Mouse (Mus musculus): ENCODE measurements at regions not wholly inside any gene's neighbourhood (a gene's known extent, or its start where the extent isn't known, plus 50 kb on each side); places are given as distances from the start of the nearest gene placed in this dataset.

DNA sequence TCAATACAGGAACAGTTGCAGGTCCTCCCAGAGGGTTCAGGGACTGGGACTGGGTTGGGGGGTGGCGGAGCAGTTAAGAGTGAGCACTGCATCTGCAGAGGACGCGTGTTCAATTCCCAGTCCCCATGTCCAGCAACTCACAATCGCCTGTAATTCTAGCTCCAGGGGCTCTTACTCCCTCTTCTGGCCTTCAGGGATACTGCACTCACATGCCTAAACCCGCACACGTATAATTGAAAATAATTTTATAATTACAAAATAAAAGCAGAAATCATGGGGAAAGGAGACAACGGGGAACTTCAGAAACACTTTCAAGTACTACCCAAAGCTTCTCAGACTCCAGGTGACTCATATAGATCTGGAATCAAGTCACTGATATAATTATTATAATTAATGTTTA, 448.8 kb downstream of the Zfp536 start:
- Histone ChIP-seq H3K36me3 (ENCODE audit: control insufficient read depth, insufficient read depth) (no peaks in the 10 kb centered on the region), H3ac (ENCODE audit: control insufficient read depth, insufficient read length, low read depth) (no peak overlapping the region), H3K79me3 (ENCODE audit: low read depth) (no peaks in the 10 kb centered on the region), H3K27me3 (ENCODE audit: control insufficient read depth, insufficient read depth, insufficient read length) (no peaks in the 10 kb centered on the region), H3K79me2 (ENCODE audit: control insufficient read depth, insufficient read depth) (no peaks in the 10 kb centered on the region), H3K4me3 (ENCODE audit: insufficient read depth, poor library complexity, severe bottlenecking) (no peak overlapping the region)
- no peak for TF ChIP-seq USF1 (IDR thresholded peaks at IDR 0.05; ENCODE audit: low read depth)
- TF ChIP-seq FOSL1 (IDR thresholded peaks at IDR 0.05; ENCODE audit: insufficient read depth, low read length, poor library complexity, severe bottlenecking): no peak
- TF ChIP-seq MYOG (IDR thresholded peaks at IDR 0.05; ENCODE audit: control insufficient read depth, extremely low read depth, insufficient read length): no peak

DNA sequence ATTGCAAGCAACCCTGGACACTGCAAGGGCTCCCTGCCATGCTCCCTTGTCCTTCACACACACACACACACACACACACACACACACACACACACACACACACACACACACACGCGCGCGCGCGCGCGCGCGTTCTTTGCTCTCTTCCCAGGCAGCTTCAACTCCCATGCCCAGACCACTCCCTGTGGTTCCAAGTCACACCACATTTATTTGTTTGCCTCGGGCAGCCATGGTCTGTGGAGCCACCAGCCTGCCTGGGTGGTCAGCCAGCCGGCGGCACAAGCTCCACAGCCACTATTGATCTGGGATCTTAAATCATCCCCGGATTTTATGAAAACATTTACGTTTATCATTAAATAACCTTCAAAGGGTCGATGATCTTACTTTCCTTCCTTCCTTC, 440.0 kb downstream of the Zfp536 start:
- Histone ChIP-seq H3K79me3 (ENCODE audit: low read depth) (no peaks in the 10 kb centered on the region), H3K36me3 (ENCODE audit: control insufficient read depth, insufficient read depth) (no peaks in the 10 kb centered on the region), H3K4me3 (ENCODE audit: insufficient read depth, poor library complexity, severe bottlenecking) (no peak overlapping the region), H3K79me2 (ENCODE audit: control insufficient read depth, insufficient read depth) (no peaks in the 10 kb centered on the region), H3ac (ENCODE audit: control insufficient read depth, insufficient read length, low read depth) (no peak overlapping the region), H3K27me3 (ENCODE audit: control insufficient read depth, insufficient read depth, insufficient read length) (no peaks in the 10 kb centered on the region)
- TF ChIP-seq MAX (IDR thresholded peaks at IDR 0.05): no peak
- TF ChIP-seq USF1 (IDR thresholded peaks at IDR 0.05; ENCODE audit: low read depth): no peak
- TF ChIP-seq FOSL1 (IDR thresholded peaks at IDR 0.05; ENCODE audit: insufficient read depth, low read length, poor library complexity, severe bottlenecking): no peak
- TF ChIP-seq CEBPB (IDR thresholded peaks at IDR 0.05; ENCODE audit: low read depth): no peak
- no peak for TF ChIP-seq MYOG (IDR thresholded peaks at IDR 0.05; ENCODE audit: control insufficient read depth, extremely low read depth, insufficient read length)
- no peak for TF ChIP-seq MYOD1 (IDR thresholded peaks at IDR 0.05; ENCODE audit: control insufficient read depth, insufficient read length, low read depth)
- no peak for TF ChIP-seq CTCF (IDR thresholded peaks at IDR 0.05; ENCODE audit: control insufficient read depth, insufficient read depth, insufficient read length)

- H3K79me2 ChIP-seq (ENCODE audit: control insufficient read depth, insufficient read depth): no peaks in the 10 kb centered on the region
- no peaks in the 10 kb centered on the region for H3K36me3 ChIP-seq (ENCODE audit: control insufficient read depth, insufficient read depth)
- no peaks in the 10 kb centered on the region for H3K27me3 ChIP-seq (ENCODE audit: control insufficient read depth, insufficient read depth, insufficient read length)
- no peak for TF ChIP-seq CEBPB (IDR thresholded peaks at IDR 0.05; ENCODE audit: low read depth)
- TF ChIP-seq MYOD1 (IDR thresholded peaks at IDR 0.05; ENCODE audit: control insufficient read depth, insufficient read length, low read depth): no peak
- TF ChIP-seq FOSL1 (IDR thresholded peaks at IDR 0.05; ENCODE audit: insufficient read depth, low read length, poor library complexity, severe bottlenecking): no peak
- TF ChIP-seq MAX (IDR thresholded peaks at IDR 0.05): no peak
- no peak overlapping the region for H3ac ChIP-seq (ENCODE audit: control insufficient read depth, insufficient read length, low read depth)
- H3K4me3 ChIP-seq (ENCODE audit: insufficient read depth, poor library complexity, severe bottlenecking): no peak overlapping the region
- no peaks in the 10 kb centered on the region for H3K79me3 ChIP-seq (ENCODE audit: low read depth)
Measured at GRCm38 (mm10) chr7:37335212-37335611, 438.2 kb downstream of the Zfp536 start.

DNA sequence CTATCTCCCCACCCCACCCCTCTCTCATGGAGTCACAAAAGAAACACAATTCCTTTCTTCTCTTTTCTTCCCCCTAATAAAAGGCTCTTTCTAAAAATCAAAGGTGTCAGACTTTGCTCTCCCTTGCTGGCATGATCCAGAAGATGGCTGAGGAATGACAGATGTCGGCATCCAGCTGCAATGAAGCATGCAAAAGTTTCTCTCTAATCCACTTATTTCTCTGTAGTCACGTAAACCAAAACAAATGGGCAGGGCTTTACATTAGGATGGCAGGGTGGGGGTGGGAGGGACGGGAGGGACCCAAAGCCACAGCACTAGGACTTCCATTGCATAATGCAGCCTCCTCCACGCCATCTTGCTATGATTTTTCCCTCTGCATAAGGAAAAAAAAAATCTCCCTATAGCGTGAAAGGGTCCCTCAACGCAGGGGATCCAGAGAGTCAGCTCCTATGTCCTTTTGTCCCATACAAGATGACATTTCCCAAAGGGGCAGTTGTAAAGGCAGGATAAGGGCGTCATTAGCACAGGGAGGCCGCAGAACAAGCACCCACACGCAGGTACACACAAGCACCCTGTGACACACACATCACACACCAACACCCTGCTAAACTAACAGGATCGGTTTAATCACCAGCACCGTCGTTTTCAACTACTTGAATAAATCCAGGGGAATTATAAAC, 437.1 kb downstream of the Zfp536 start:
- H3K27me3 ChIP-seq (ENCODE audit: control insufficient read depth, insufficient read depth, insufficient read length): no peaks in the 10 kb centered on the region
- H3K79me2 ChIP-seq (ENCODE audit: control insufficient read depth, insufficient read depth): no peaks in the 10 kb centered on the region
- H3K79me3 ChIP-seq (ENCODE audit: low read depth): no peaks in the 10 kb centered on the region
- H3ac ChIP-seq (ENCODE audit: control insufficient read depth, insufficient read length, low read depth): no peak overlapping the region
- H3K36me3 ChIP-seq (ENCODE audit: control insufficient read depth, insufficient read depth): no peaks in the 10 kb centered on the region
- H3K4me3 ChIP-seq (ENCODE audit: insufficient read depth, poor library complexity, severe bottlenecking): no peak overlapping the region
- no peak for TF ChIP-seq MAX (IDR thresholded peaks at IDR 0.05)
- TF ChIP-seq MYOD1 (IDR thresholded peaks at IDR 0.05; ENCODE audit: control insufficient read depth, insufficient read length, low read depth): no peak
- TF ChIP-seq CTCF (IDR thresholded peaks at IDR 0.05; ENCODE audit: control insufficient read depth, insufficient read depth, insufficient read length): no peak
- no peak for TF ChIP-seq MYOG (IDR thresholded peaks at IDR 0.05; ENCODE audit: control insufficient read depth, extremely low read depth, insufficient read length)
- TF ChIP-seq USF1 (IDR thresholded peaks at IDR 0.05; ENCODE audit: low read depth): no peak
- no peak for TF ChIP-seq FOSL1 (IDR thresholded peaks at IDR 0.05; ENCODE audit: insufficient read depth, low read length, poor library complexity, severe bottlenecking)
- TF ChIP-seq CEBPB (IDR thresholded peaks at IDR 0.05; ENCODE audit: low read depth): no peak

GRCm38 (mm10) chr7:37336851-37337531, 436.4 kb downstream of the Zfp536 start:
- H3K79me2 ChIP-seq (ENCODE audit: control insufficient read depth, insufficient read depth): no peaks in the 10 kb centered on the region
- no peaks in the 10 kb centered on the region for H3K36me3 ChIP-seq (ENCODE audit: control insufficient read depth, insufficient read depth)
- H3K79me3 ChIP-seq (ENCODE audit: low read depth): no peaks in the 10 kb centered on the region
- peak overlapping the region; percentile 2 for H3K4me3 ChIP-seq (ENCODE audit: insufficient read depth, poor library complexity, severe bottlenecking)
- no peaks in the 10 kb centered on the region for H3K27me3 ChIP-seq (ENCODE audit: control insufficient read depth, insufficient read depth, insufficient read length)
- peak; percentile 13 for TF ChIP-seq USF1 (IDR thresholded peaks at IDR 0.05; ENCODE audit: low read depth)
- no peak for TF ChIP-seq MAX (IDR thresholded peaks at IDR 0.05)
- TF ChIP-seq CTCF (IDR thresholded peaks at IDR 0.05; ENCODE audit: control insufficient read depth, insufficient read depth, insufficient read length): no peak
- TF ChIP-seq MYOG (IDR thresholded peaks at IDR 0.05; ENCODE audit: control insufficient read depth, extremely low read depth, insufficient read length): no peak
- TF ChIP-seq CEBPB (IDR thresholded peaks at IDR 0.05; ENCODE audit: low read depth): no peak
- no peak for TF ChIP-seq FOSL1 (IDR thresholded peaks at IDR 0.05; ENCODE audit: insufficient read depth, low read length, poor library complexity, severe bottlenecking)
- H3ac ChIP-seq (ENCODE audit: control insufficient read depth, insufficient read length, low read depth): peak overlapping the region; percentile 28

DNA sequence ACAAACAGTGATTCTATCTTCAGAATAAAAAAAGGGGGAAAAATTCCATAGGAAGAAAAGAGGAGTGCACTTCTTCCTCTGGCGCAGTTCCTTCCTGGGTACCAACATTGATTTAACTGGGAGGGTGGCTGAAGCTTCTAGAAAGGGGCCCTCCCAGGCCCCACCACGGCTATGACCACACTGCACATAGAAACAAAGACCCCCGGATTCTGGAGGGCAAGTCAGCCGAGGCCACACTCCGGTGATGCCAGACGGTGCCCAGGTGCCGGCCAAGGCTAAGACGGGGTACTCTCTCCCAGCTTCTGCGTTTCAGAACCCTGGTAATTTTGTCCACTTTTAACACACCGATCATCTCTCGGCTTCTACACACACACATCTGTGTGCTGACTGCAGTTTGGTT, 435.8 kb downstream of the Zfp536 start:
- Histone ChIP-seq H3ac (ENCODE audit: control insufficient read depth, insufficient read length, low read depth) (no peak overlapping the region), H3K36me3 (ENCODE audit: control insufficient read depth, insufficient read depth) (no peaks in the 10 kb centered on the region), H3K4me3 (ENCODE audit: insufficient read depth, poor library complexity, severe bottlenecking) (no peak overlapping the region), H3K79me2 (ENCODE audit: control insufficient read depth, insufficient read depth) (no peaks in the 10 kb centered on the region), H3K79me3 (ENCODE audit: low read depth) (no peaks in the 10 kb centered on the region), H3K27me3 (ENCODE audit: control insufficient read depth, insufficient read depth, insufficient read length) (no peaks in the 10 kb centered on the region)
- TF ChIP-seq CTCF (IDR thresholded peaks at IDR 0.05; ENCODE audit: control insufficient read depth, insufficient read depth, insufficient read length) (no peak), FOSL1 (IDR thresholded peaks at IDR 0.05; ENCODE audit: insufficient read depth, low read length, poor library complexity, severe bottlenecking) (no peak), MYOD1 (IDR thresholded peaks at IDR 0.05; ENCODE audit: control insufficient read depth, insufficient read length, low read depth) (no peak), CEBPB (IDR thresholded peaks at IDR 0.05; ENCODE audit: low read depth) (no peak), USF1 (IDR thresholded peaks at IDR 0.05; ENCODE audit: low read depth) (no peak), MAX (IDR thresholded peaks at IDR 0.05) (no peak), MYOG (IDR thresholded peaks at IDR 0.05; ENCODE audit: control insufficient read depth, extremely low read depth, insufficient read length) (no peak)
